Mouse (Mus musculus) CH12.LX (cell line): ENCODE data around the gene Hdac5. TPM values are rescaled to one million over a fixed set of nuclear protein-coding genes. Genes with fewer than 3 reads are reported as not detected.
A peak's percentile ranks its signal among the peaks of the same experiment; 100 is the strongest.

Experiments used
- DNase-seq: peaks from one replicate; pipeline ENCODE4 v3.0.0-alpha.2; 2013; ENCODE audit errors: extremely low read depth
- H3K27ac ChIP-seq: 2 replicates; pipeline ENCODE4 v1.5.1; 2012; ENCODE audit warnings: low read depth, mild to moderate bottlenecking, control low read depth, moderate library complexity; ENCODE audit not compliant: insufficient read depth
- H3K27me3 ChIP-seq: replicated peaks from 2 replicates; pipeline ENCODE3; 2012; ENCODE audit warnings: inconsistent platforms
- H3K36me3 ChIP-seq, 2 experiments: replicated peaks in 1 of 2; 2 replicates each; pipeline versions ENCODE3 to v1.6.1; 2012; ENCODE audit warnings: inconsistent platforms in 1 of 2, low read length in 1 of 2, mild to moderate bottlenecking in 1 of 2, mixed read lengths in 1 of 2, moderate library complexity in 1 of 2; ENCODE audit not compliant: control insufficient read depth in 1 of 2, insufficient read depth in 1 of 2
- H3K4me1 ChIP-seq, 2 experiments: 2 replicates each; pipeline ENCODE4 v1.6.1; 2012; ENCODE audit warnings: inconsistent platforms in 1 of 2, moderate library complexity in 1 of 2; ENCODE audit not compliant: insufficient read depth in 2 of 2, control insufficient read depth in 1 of 2
- H3K4me2 ChIP-seq: 2 replicates; pipeline ENCODE4 v1.6.1; 2012; ENCODE audit warnings: low read depth, mild to moderate bottlenecking, control low read depth; ENCODE audit not compliant: poor library complexity, insufficient read depth, severe bottlenecking
- H3K4me3 ChIP-seq, 3 experiments: fragments of 150-350 bp in 1 of 3; sonication (generic) in 1 of 3; replicated peaks in 1 of 3; 2 replicates each; pipeline versions ENCODE3 to v1.5.1; 2011 to 2012; ENCODE audit warnings: low read depth in 2 of 3, low read length in 2 of 3, mild to moderate bottlenecking in 2 of 3, moderate library complexity in 2 of 3, control low read depth in 1 of 3, improper control_type of control experiment in 1 of 3, inconsistent platforms in 1 of 3, mixed read lengths in 1 of 3; ENCODE audit not compliant: poor library complexity in 1 of 3
- H3K79me2 ChIP-seq: replicated peaks from 2 replicates; pipeline ENCODE4 v1.6.1; 2012; ENCODE audit warnings: mild to moderate bottlenecking, moderate library complexity; ENCODE audit not compliant: control insufficient read depth, poor library complexity, insufficient read depth, severe bottlenecking; ENCODE audit errors: extremely low read depth
- H3K9ac ChIP-seq: 2 replicates; pipeline ENCODE4 v1.6.1; 2012; ENCODE audit warnings: low read depth, mild to moderate bottlenecking, control low read depth, moderate library complexity; ENCODE audit not compliant: insufficient read depth
- H3K9me3 ChIP-seq: replicated peaks from 2 replicates; pipeline ENCODE3; 2012; ENCODE audit warnings: low read length, inconsistent platforms, mixed read lengths
- E2F4 ChIP-seq: IDR thresholded peaks from 2 replicates; pipeline ENCODE4 v1.6.1; 2011; ENCODE audit warnings: low read depth, low read length, improper control_type of control experiment; ENCODE audit not compliant: insufficient replicate concordance
- MEF2A ChIP-seq: IDR thresholded peaks from 2 replicates; pipeline ENCODE4 v1.6.1; 2014; ENCODE audit warnings: low read depth, mild to moderate bottlenecking, inconsistent platforms, low read length, improper control_type of control experiment, borderline replicate concordance
- MYC ChIP-seq: IDR thresholded peaks from 2 replicates; pipeline ENCODE4 v1.6.1; 2011; ENCODE audit warnings: low read depth, mild to moderate bottlenecking, improper control_type of control experiment, low read length
- NRF1 ChIP-seq: IDR thresholded peaks from 2 replicates; pipeline ENCODE4 v1.6.1; 2014; ENCODE audit warnings: low read depth, mild to moderate bottlenecking, inconsistent platforms, low read length, improper control_type of control experiment, moderate library complexity
- SIN3A ChIP-seq: IDR thresholded peaks from 2 replicates; pipeline ENCODE4 v1.6.1; 2012; ENCODE audit warnings: low read length, improper control_type of control experiment, inconsistent platforms
- USF1 ChIP-seq: IDR thresholded peaks from 2 replicates; pipeline ENCODE4 v1.6.1; 2014; ENCODE audit warnings: low read depth, mild to moderate bottlenecking, inconsistent platforms, low read length, improper control_type of control experiment
- dilution Hi-C: fragments of 300-500 bp; cut with MboI; formaldehyde crosslinking; loops from 2 replicates; pipeline ENCODE4 v1.14.3; 2020; ENCODE audit warnings: low sequenced_read_pairs; ENCODE audit not compliant: extremely low pct_unique_long_range_greater_than_20kb, extremely low pct_ligation_motif_present
- in situ Hi-C: fragments of 300-500 bp; cut with MboI; formaldehyde crosslinking; loops from 3 replicates; pipeline ENCODE4 v1.14.3; 2019; ENCODE audit warnings: low sequenced_read_pairs, low pct_ligation_motif_present, low pct_unique_long_range_greater_than_20kb, mixed read lengths
- polyA plus RNA-seq: library from polyadenylated mRNA; unstranded; fragments of >175 nt; gene quantifications from 2 replicates; pipeline ENCODE4 v1.2.1, GENCODE M21; 2012; ENCODE audit warnings: low read depth; ENCODE audit not compliant: insufficient read length
- total RNA-seq, 2 experiments: library from RNA; depleted of rRNA; stranded (reverse); fragments of 300-350 nt in 1 of 2; fragments of >200 nt in 1 of 2; gene quantifications; 2 replicates each; pipeline ENCODE4 v1.2.3; 2012 to 2014

Hdac5 gene
- total and polyA plus RNA-seq, 3 experiments = 24.9 to 49.6 (median 46.4) TPM

DNA sequence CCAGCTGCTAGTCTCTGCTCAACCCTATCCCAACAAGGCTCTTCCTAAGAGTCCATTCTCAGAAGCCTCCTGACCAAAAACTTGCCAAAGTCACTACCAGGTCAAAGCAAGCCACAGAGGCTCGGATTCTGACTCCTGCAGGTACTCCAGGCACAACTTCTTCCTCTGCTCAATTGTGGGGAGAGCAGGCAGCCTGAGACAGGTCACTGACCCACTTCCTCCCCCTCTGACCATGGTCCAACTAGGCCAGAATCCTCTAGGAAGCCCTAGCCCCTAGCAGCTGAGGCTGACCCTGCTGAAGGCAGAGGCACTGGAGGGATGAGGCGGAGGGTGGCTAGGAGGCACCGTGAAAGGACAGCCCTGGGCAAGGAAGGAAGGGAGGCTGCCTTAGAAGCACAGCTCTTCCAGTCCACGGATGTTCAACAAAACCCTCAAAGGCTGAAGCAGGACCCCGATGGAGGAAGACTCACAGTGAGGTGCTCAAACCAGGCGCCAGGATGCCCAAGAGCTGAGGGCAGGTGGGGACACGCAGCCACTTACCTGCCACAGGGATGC, 12.0 kb downstream of the Hdac5 start:
- H3K9me3 ChIP-seq = no peaks in the 10 kb centered on the region
- peaks cover 0 to 8% of the 10 kb centered on the region in 2 experiments for H3K36me3 ChIP-seq
- peak overlapping the region; percentile 29 for H3K27ac ChIP-seq
- peak overlapping the region; percentile 13 for H3K9ac ChIP-seq
- peak overlapping the region; percentile 78 for H3K4me2 ChIP-seq
- DNase-seq = no peak
- peak overlapping the region; percentile 59 to 79 (median 60) for H3K4me3 ChIP-seq
- peaks cover 51 to 97% of the 10 kb centered on the region in 2 experiments for H3K4me1 ChIP-seq
- H3K27me3 ChIP-seq = no peaks in the 10 kb centered on the region
- in situ Hi-C loops = no loop called here
- H3K79me2 ChIP-seq = 0 out of 2 replicates have a peak, but pooled peaks cover 2% of the 10 kb centered on the region
- dilution Hi-C loops = no loop called here
- TF ChIP-seq E2F4 (no peak), MYC (0 out of 2 replicates have a peak, but pooled peaks have one; percentile 13)
- TF ChIP-seq, all 38 proteins: peak for 1

DNA sequence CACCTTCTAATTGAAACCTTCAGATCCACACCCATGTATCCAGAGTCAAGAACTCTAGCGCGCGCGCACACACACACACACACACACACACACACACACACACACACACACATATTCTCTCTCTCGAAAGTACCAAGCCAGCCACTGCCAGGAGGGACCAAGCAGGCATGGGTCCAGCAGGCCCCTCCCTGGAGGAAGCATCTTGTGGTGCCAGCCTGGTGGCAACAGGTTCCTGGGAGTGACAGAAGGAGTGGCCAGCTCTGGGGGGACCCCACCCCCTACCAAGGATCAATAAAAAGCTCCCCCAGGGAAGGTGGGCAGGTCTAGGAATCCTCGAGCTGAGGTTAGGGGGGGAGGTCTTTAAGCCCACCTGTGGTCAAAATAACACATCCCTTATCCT, 12.6 kb downstream of the Hdac5 start:
- DNase-seq = no peak
- Histone ChIP-seq H3K9me3 (no peaks in the 10 kb centered on the region), H3K27me3 (no peaks in the 10 kb centered on the region), H3K4me3 (peak overlapping the region in 2 of 3 experiments; percentile 59 to 79), H3K36me3 (peaks cover 0 to 8% of the 10 kb centered on the region in 2 experiments), H3K27ac (no peak overlapping the region), H3K4me1 (peaks cover 51 to 95% of the 10 kb centered on the region in 2 experiments)
- dilution Hi-C loops = no loop called here
- TF ChIP-seq NRF1 = peak; percentile 52; the same call in 1 of the 2 replicates
- no peak for TF ChIP-seq MEF2A
- TF ChIP-seq, all 38 proteins: peak for 1
- 0 out of 2 replicates have a peak, but pooled peaks cover 2% of the 10 kb centered on the region for H3K79me2 ChIP-seq
- in situ Hi-C loops = no loop called here
- peak overlapping the region; percentile 78 for H3K4me2 ChIP-seq
- H3K9ac ChIP-seq = peak overlapping the region; percentile 13; the same call in 1 of the 2 replicates

GRCm38 (mm10) chr11:102216886-102217240, 13.1 kb downstream of the Hdac5 start:
- in situ Hi-C loops (no loop called here), dilution Hi-C loops (no loop called here)
- peaks cover 54 to 95% of the 10 kb centered on the region in 2 experiments for H3K4me1 ChIP-seq
- no peaks in the 10 kb centered on the region for H3K9me3 ChIP-seq
- H3K9ac ChIP-seq = no peak overlapping the region
- no peak for TF ChIP-seq USF1
- 0 out of 2 replicates have a peak, but pooled peaks have one; percentile 31 for TF ChIP-seq SIN3A
- H3K27me3 ChIP-seq = no peaks in the 10 kb centered on the region
- peaks cover 0 to 10% of the 10 kb centered on the region in 2 experiments for H3K36me3 ChIP-seq
- H3K4me2 ChIP-seq = 0 out of 2 replicates have a peak overlapping the region, but pooled peaks have one; percentile 18
- no peak for DNase-seq
- no peak overlapping the region for H3K27ac ChIP-seq
- 0 out of 2 replicates have a peak, but pooled peaks cover 2% of the 10 kb centered on the region for H3K79me2 ChIP-seq
- H3K4me3 ChIP-seq = peak overlapping the region in 1 of 3 experiments; percentile 4
